Mouse (Mus musculus): ENCODE results near the gene Hoxc8. TPM values are rescaled to one million over a fixed set of nuclear protein-coding genes. Genes with fewer than 3 reads are reported as not detected.

The Hoxc8 gene
- total RNA-seq, 2 experiments from 2014 or later: not detected

- TF ChIP-seq CTCF (conservative IDR thresholded peaks at IDR 0.05): no peak
- no peak overlapping the region for H3K27ac ChIP-seq
- no peak for DNase-seq (ENCODE audit: low spot score in 2 of 2)
- H3K4me3 ChIP-seq: no peak overlapping the region
Observed at GRCm38 (mm10) chr15:102980352-102980751, 10.1 kb upstream of the Hoxc8 start.

- no peak overlapping the region for H3K27ac ChIP-seq
- DNase-seq (ENCODE audit: low spot score in 2 of 2): no peak
- no peak overlapping the region for H3K4me3 ChIP-seq
- TF ChIP-seq CTCF (conservative IDR thresholded peaks at IDR 0.05): no peak
Observed at GRCm38 (mm10) chr15:102980912-102981311, 9.5 kb upstream of the Hoxc8 start.

GRCm38 (mm10) chr15:102981379-102982288, 8.8 kb upstream of the Hoxc8 start:
- TF ChIP-seq CTCF (conservative IDR thresholded peaks at IDR 0.05): no peak
- H3K27ac ChIP-seq: no peak overlapping the region
- no peak for DNase-seq (ENCODE audit: low spot score in 2 of 2)
- no peak overlapping the region for H3K4me3 ChIP-seq

- Histone ChIP-seq H3K4me3 (no peak overlapping the region), H3K27ac (no peak overlapping the region)
- no peak for TF ChIP-seq CTCF (conservative IDR thresholded peaks at IDR 0.05)
- DNase-seq (ENCODE audit: low spot score in 2 of 2): no peak
Observed at GRCm38 (mm10) chr15:102983716-102984115, 6.7 kb upstream of the Hoxc8 start.

- H3K27ac ChIP-seq: no peak overlapping the region
- no peak overlapping the region for H3K4me3 ChIP-seq
- DNase-seq (ENCODE audit: low spot score in 2 of 2): no peak
- no peak for TF ChIP-seq CTCF (conservative IDR thresholded peaks at IDR 0.05)
Observed at GRCm38 (mm10) chr15:102984521-102984920, 5.9 kb upstream of the Hoxc8 start.

GRCm38 (mm10) chr15:102984925-102985324, 5.5 kb upstream of the Hoxc8 start:
- no peak overlapping the region for H3K27ac ChIP-seq
- no peak for TF ChIP-seq CTCF (conservative IDR thresholded peaks at IDR 0.05)
- DNase-seq (ENCODE audit: low spot score in 2 of 2): no peak
- H3K4me3 ChIP-seq: no peak overlapping the region

GRCm38 (mm10) chr15:102987124-102987833, 3.1 kb upstream of the Hoxc8 start:
- H3K4me3 ChIP-seq: no peak overlapping the region
- DNase-seq (ENCODE audit: low spot score in 2 of 2): peak; percentile 58 to 87
- no peak overlapping the region for H3K27ac ChIP-seq
- peak; percentile 93 for TF ChIP-seq CTCF (conservative IDR thresholded peaks at IDR 0.05)

- TF ChIP-seq CTCF (conservative IDR thresholded peaks at IDR 0.05): no peak
- no peak overlapping the region for H3K4me3 ChIP-seq
- no peak overlapping the region for H3K27ac ChIP-seq
- DNase-seq (ENCODE audit: low spot score in 2 of 2): no peak
Observed at GRCm38 (mm10) chr15:102988078-102988477, 2.3 kb upstream of the Hoxc8 start.

- DNase-seq (ENCODE audit: low spot score in 2 of 2): no peak
- H3K27ac ChIP-seq: no peak overlapping the region
- no peak overlapping the region for H3K4me3 ChIP-seq
- no peak for TF ChIP-seq CTCF (conservative IDR thresholded peaks at IDR 0.05)
Observed at GRCm38 (mm10) chr15:102991782-102992181, 1.4 kb downstream of the Hoxc8 start.

GRCm38 (mm10) chr15:102992206-102992605, 1.8 kb downstream of the Hoxc8 start:
- no peak overlapping the region for H3K27ac ChIP-seq
- no peak for DNase-seq (ENCODE audit: low spot score in 2 of 2)
- no peak for TF ChIP-seq CTCF (conservative IDR thresholded peaks at IDR 0.05)
- no peak overlapping the region for H3K4me3 ChIP-seq

GRCm38 (mm10) chr15:102992863-102993262, 2.5 kb downstream of the Hoxc8 start:
- Histone ChIP-seq H3K4me3 (no peak overlapping the region), H3K27ac (no peak overlapping the region)
- DNase-seq (ENCODE audit: low spot score in 2 of 2): no peak
- TF ChIP-seq CTCF (conservative IDR thresholded peaks at IDR 0.05): no peak

GRCm38 (mm10) chr15:102996548-102996947, 6.1 kb downstream of the Hoxc8 start:
- H3K27ac ChIP-seq: no peak overlapping the region
- no peak for TF ChIP-seq CTCF (conservative IDR thresholded peaks at IDR 0.05)
- no peak for DNase-seq (ENCODE audit: low spot score in 2 of 2)
- H3K4me3 ChIP-seq: no peak overlapping the region

- no peak for DNase-seq (ENCODE audit: low spot score in 2 of 2)
- no peak for TF ChIP-seq CTCF (conservative IDR thresholded peaks at IDR 0.05)
- Histone ChIP-seq H3K27ac (no peak overlapping the region), H3K4me3 (no peak overlapping the region)
Observed at GRCm38 (mm10) chr15:102997431-102997830, 7.0 kb downstream of the Hoxc8 start.

All from layer of hippocampus, adult 2 months (tissue).